Mouse (Mus musculus) retina, postnatal 1 day (tissue): ENCODE data around the gene Gm527.

ENCODE experiments used
- DNase-seq: peaks from one replicate; pipeline ENCODE4 v3.0.0-alpha.2; 2012

The Gm527 gene

GRCm38 (mm10) chr12:64917578-64918471, at the start of gene Gm527:
Gene Gm527 (plus strand): TSS chr12:64917906.
- DNase-seq, result peak; percentile 97

- DNase-seq, result no peak
These were observed 46.6 kb upstream of the Gm527 start for GRCm38 (mm10) chr12:64871103-64871502.

DNA sequence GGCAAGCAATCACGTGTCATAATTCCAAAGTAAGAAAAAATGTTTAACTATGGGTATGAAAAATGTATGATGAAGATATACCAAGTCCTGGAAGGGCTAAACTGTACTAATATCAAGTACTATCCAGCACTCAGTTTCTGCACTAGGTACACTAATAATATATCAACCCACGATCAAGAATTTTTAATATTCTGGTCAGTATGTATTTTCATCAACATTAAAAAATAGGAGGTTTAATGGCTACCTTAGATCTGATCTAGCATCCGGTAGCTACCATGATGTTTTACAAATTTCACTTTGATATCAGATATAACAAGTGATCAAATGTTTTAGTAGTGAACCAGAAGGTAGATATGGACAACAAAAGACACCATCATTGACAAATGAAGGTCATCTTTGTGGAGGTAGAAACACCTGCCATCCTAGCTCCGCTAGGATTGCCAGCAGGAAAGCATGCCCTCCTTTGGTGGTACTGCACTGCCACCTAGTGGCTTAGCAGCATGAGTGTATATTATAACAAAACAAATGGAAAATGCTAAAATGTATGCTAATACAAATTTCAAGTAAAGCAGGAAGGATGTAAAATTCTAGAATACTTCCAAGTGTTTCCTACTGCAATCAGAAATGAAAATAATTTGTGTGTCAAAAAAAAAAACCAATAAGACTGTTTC, 20.5 kb upstream of the Gm527 start:
- DNase-seq, result peak; percentile 74

DNA sequence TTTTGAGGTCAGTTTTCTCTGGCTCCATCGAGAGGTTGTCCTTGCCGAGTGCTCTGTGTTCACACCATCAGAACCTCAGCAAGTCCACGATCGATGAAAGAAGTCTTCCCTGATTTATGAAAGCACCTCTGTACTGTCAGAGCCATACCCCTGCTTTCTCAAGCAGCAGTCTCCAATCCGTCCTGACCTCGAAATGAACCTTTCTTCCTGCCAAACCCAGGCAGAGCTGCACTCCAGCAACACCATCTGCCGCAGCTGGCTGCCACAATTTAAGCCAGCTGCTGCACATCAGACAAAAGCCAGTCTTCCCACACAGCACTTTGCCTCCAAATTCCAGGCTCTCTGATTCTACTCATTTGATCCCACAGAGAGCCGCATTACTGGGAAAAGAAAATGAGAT, 15.2 kb upstream of the Gm527 start:
- DNase-seq, result peak; percentile 76

- no peak for DNase-seq
These were observed 14.5 kb upstream of the Gm527 start for GRCm38 (mm10) chr12:64903186-64903585.

DNA sequence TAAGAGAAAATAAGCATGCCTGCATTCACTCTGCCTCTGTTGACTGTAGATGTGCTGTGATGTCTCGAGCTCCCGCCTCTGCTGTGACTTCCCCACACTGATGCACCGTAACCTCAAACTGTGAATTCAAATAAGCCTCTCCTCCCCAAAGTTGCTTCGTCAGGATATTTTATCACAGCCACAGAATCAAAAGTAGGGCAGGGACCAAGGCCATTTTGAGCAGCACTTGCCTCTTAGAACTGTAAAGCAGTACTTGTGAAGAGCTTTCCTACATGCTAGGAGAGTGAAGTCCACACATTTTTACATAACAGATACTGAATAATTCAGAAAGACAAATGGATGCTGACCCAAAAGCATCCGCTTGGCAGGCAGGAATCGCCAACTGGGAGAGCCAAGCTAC, 4.7 kb upstream of the Gm527 start:
- peak; percentile 33 for DNase-seq

- DNase-seq, result no peak
These were observed 971 bp upstream of the Gm527 start for GRCm38 (mm10) chr12:64916735-64917134.

DNA sequence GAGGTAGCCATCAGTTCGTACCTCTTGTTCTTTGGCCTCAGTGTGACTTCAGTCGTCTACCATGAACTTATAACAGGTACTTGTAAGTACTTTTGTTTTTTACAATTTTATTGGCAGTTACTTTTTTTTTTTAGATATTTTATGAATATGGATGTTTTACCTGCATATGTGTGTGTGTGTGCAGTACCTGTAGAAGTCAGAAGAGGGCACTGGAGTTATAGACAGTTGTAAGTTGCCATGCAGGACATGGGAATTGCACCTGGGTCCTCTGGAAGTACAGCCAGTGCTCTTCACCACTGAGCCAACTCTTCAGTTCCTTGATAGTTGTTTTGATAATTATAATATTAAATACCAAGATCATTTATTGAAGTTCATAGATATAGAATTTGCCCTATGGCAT, 19.8 kb downstream of the Gm527 start:
- DNase-seq, result peak; percentile 14

DNA sequence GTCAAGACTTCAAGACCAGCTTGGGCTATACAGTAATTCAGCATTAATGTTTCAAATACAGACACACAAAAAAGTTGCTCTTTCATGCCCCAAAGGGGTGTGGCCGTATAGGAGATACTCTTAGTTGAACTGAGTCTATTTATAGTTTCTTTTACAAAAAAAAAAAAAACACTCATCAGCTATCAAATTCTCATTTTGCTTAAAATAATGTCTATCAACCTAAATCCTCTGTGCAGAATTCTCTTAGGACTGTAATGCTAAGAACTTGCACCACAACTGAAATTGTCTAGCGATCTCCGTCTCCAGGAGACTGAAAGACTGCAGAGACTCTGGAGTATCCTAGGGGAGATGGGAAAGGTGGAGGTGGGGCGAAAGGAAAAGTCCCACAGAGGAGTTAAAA, 46.9 kb downstream of the Gm527 start:
- DNase-seq, result no peak

GRCm38 (mm10) chr12:64965124-64966026, 47.7 kb downstream of the Gm527 start, which contains the start of the genes Klhl28 and Togaram1:
Gene Klhl28 (minus strand): TSS chr12:64965534.
Gene Togaram1 (plus strand): TSS chr12:64965804.
- DNase-seq, result peak; percentile 100

- peak; percentile 64 for DNase-seq
These were observed 48.5 kb downstream of the Gm527 start for GRCm38 (mm10) chr12:64966101-64966631.

DNA sequence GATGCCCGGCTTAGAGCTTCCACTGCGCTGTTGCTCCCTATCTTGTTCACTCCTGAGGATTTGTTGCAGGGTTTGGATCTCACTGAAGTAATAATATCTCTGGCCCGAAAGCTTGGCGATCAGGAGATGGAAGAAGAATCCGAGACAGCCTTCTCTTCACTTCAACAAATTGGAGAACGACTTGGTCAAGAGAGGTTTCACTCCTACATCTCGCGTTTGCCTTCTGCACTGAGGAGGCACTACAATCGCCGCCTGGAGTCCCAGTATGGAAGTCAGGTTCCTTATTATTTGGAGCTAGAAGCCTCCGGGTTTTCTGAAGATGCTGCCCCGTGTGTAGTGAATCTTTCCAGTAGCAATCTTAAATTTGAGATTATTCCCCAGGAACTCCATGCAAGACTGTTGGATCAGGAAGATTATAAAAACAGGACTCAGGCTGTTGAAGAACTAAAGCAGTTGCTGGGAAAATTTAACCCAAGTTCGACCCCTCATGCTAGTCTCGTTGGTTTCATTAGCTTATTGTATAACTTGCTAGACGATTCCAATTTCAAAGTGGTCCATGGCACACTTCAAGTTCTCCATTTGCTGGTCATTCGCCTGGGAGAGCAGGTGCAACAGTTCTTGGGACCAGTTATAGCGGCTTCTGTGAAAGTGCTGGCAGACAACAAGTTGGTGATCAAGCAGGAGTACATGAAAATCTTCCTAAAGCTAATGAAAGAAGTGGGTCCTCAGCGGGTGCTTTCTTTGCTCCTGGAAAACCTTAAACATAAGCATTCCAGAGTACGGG, 49.1 kb downstream of the Gm527 start:
- DNase-seq, result no peak

DNA sequence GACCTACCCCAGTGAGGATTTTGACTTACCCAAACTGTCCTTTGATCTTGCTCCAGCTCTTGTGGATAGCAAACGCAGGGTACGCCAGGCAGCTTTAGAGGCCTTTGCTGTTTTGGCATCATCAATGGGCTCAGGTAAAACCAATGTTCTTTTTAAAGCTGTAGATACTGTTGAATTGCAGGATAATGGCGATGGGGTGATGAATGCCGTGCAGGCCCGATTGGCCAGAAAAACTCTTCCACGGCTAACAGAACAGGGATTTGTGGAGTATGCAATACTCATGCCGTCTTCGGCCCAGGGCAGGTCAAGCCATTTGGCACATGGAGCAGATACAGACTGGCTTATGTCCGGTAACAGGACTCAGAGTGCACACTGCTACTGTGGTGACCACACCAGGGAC, 49.8 kb downstream of the Gm527 start:
- DNase-seq, result no peak

GRCm38 (mm10) chr12:64968067-64968466, 50.4 kb downstream of the Gm527 start:
- DNase-seq, result no peak

- DNase-seq, result no peak
These were observed 53.7 kb downstream of the Gm527 start for GRCm38 (mm10) chr12:64971399-64971798.

- DNase-seq, result no peak
These were observed 54.4 kb downstream of the Gm527 start for GRCm38 (mm10) chr12:64972063-64972462.
